Mouse (Mus musculus): Measurements from ENCODE around the gene S100a5. TPM values are rescaled to one million over a fixed set of nuclear protein-coding genes. Genes with fewer than 3 reads are reported as not detected.

Gene S100a5
- not detected in 2 replicates for polyA plus RNA-seq (2015; fragmentation: Nextera tagmentation; extraction: Ambion mirVana)

DNA sequence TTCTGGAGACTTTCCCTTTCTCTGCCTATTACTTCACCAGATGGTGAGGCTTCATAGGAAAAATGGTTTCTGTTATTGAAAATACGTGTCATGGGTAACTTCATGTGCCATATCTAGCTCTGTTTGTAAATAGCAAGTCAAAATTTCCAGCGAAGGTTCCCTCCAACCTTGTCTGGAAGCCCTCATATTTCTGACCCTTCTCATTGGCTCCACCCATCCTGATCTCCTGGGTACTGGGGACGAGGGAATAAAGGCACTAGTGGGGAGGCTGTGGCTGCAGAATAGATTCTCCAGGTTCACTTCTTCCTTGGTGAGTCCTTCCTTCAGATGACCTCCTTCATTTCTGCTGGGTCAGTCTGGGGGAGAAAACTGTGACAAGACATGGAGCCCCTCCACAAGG is at the start of gene S100a5:
TSS of gene S100a5 (plus strand) at position 301 of the 400 bp plus-strand sequence.
- H3K27ac ChIP-seq, result no peak within 1 kb of the TSS
- H3K4me3 ChIP-seq (replicated peaks), result no peak within 1 kb of the TSS
- no peak within 1 kb of the TSS for H3K4me2 ChIP-seq
- H3K27me3 ChIP-seq, result peaks cover 3% of the 10 kb centered on the region; the same call in 1 of the 2 replicates
- no peaks in the 10 kb centered on the region for H3K36me3 ChIP-seq
- ATAC-seq (ENCODE audit: low read depth), result no peak
- DNase-seq, result no peak
- WGBS (ENCODE audit: insufficient replicate concordance), result 35% methylated on average over 3 of the region's 3 CpGs
- peaks cover 15% of the 10 kb centered on the region for H3K4me1 ChIP-seq (replicated peaks)
- no peak within 1 kb of the TSS for H3K9ac ChIP-seq
- H3K9me3 ChIP-seq (replicated peaks), result no peaks in the 10 kb centered on the region

DNA sequence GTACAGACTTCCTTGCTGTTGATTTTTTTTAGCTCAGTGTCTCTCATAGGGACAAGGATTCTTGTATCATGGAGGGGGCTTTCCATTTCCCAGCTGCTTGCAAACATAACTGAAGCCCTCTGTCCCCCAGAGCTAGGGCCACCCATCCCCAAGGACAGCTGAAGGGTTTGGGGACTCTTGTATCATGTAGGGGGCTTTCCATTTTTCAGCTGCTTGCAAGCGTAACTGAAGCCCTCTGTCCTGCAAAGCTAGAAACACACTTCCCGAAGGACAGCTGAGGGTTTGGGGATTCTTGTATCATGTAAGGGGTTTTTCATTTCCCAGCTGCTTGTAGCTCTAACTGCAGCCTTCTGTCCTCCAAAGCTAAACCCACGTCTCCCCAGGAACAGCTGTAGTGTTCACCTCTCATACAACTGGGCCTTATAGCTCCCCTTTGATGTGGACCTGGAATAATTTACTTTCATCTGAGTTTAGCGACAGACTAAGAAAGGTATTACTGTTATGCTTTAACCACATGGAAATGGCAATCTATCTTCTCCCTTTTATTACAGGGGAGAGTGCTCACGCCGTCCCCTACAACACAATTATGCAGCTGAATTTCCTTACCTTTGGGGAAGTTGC is 48.2 kb upstream of the S100a5 start, which contains the start of gene S100a3:
TSS of gene S100a3 (plus strand) at position 571 of the 621 bp plus-strand sequence.
- Histone ChIP-seq H3K27ac (no peak within 1 kb of the TSS), H3K9me3 (replicated peaks) (no peaks in the 10 kb centered on the region), H3K4me2 (no peak within 1 kb of the TSS), H3K4me3 (replicated peaks) (no peak within 1 kb of the TSS), H3K9ac (no peak within 1 kb of the TSS), H3K4me1 (replicated peaks) (no peaks in the 10 kb centered on the region), H3K36me3 (no peaks in the 10 kb centered on the region), H3K27me3 (no peaks in the 10 kb centered on the region)
- WGBS (ENCODE audit: insufficient replicate concordance), result 59% methylated on average over 6 of the region's 6 CpGs
- ATAC-seq (ENCODE audit: low read depth) (no peak), DNase-seq (no peak)

DNA sequence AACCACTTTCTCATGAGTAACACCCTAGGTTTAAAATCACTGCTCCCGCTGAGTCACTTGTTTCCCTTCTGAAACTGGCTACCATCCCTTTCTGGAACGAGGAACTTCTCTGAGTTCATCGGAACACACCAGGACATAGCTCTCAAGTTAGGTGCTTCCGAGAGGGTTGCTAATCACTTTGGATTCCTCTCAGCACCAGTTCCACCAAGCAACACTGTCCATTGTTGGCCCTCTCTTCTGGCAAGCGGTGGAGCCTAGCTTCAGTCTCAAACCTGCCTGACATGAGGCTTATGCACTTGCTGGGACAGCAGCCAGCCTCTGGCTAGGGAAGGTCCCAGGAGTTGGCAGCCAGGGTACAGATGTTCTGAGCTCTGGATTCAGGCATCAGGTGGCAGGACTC is 33.6 kb upstream of the S100a5 start:
- Histone ChIP-seq H3K4me1 (replicated peaks) (no peaks in the 10 kb centered on the region), H3K36me3 (no peaks in the 10 kb centered on the region), H3K4me2 (no peak overlapping the region), H3K9me3 (replicated peaks) (no peaks in the 10 kb centered on the region), H3K9ac (no peak overlapping the region), H3K27me3 (no peaks in the 10 kb centered on the region), H3K27ac (no peak overlapping the region), H3K4me3 (replicated peaks) (no peak overlapping the region)
- no peak for ATAC-seq (ENCODE audit: low read depth)
- WGBS (ENCODE audit: insufficient replicate concordance), result 66% methylated on average over 5 of the region's 5 CpGs
- DNase-seq, result no peak

DNA sequence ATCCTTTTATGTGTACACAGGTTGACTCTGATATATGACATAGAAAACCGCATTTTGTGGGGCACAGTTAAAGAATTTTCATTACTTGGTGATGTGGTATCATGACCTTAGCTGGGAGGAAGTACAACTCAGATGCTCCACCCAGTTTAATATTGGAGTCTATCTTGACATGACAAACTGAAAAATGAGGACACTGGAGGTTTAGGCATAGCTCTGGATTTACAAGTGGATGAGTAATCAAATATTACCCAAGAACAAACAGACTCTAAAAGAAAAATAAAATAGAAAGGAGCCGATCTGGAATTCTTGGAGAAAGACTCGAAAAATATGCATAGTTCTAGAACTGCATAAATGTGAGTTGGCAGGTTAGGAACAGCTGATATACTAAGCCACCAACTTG is 33.0 kb upstream of the S100a5 start:
- DNase-seq (no peak), ATAC-seq (ENCODE audit: low read depth) (no peak)
- 56% methylated on average over 3 of the region's 3 CpGs for WGBS (ENCODE audit: insufficient replicate concordance)
- no peaks in the 10 kb centered on the region for H3K36me3 ChIP-seq
- no peaks in the 10 kb centered on the region for H3K27me3 ChIP-seq
- no peak overlapping the region for H3K4me2 ChIP-seq
- no peaks in the 10 kb centered on the region for H3K9me3 ChIP-seq (replicated peaks)
- no peaks in the 10 kb centered on the region for H3K4me1 ChIP-seq (replicated peaks)
- no peak overlapping the region for H3K9ac ChIP-seq
- H3K4me3 ChIP-seq (replicated peaks), result no peak overlapping the region
- H3K27ac ChIP-seq, result no peak overlapping the region

DNA sequence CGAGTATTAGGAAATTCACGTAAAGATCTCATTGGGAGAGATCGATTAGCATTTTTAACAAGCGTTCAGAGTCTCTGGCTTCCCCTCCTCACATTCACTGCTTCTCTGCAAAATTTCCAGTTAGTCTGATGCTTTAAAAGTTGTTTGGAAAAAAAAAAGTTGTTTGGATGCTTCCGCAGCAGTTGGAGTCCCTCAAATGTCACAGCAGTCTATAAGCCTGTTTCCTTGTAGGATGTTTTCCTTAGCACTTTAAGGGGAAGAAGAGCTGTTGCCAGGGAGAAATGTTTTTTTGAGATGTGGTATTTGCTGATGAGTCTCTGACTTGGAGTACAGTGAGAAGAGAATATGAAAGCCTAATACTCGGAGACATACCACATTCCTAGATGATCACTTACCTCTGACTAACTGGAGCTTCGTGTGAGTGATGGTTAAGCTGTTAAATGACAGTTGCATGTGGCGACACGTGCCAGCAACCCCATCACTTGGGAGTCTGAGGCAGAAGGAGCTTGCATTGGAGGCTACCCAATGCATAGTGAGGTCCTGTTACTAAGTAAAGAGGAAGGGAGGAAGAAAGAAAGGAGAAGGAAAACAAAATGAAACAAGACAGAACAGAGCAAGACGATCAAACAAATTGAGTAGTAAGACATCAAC is 31.8 kb upstream of the S100a5 start:
- Histone ChIP-seq H3K9me3 (replicated peaks) (no peaks in the 10 kb centered on the region), H3K4me2 (no peak overlapping the region), H3K4me1 (replicated peaks) (no peaks in the 10 kb centered on the region), H3K27ac (no peak overlapping the region), H3K27me3 (no peaks in the 10 kb centered on the region), H3K36me3 (no peaks in the 10 kb centered on the region), H3K4me3 (replicated peaks) (no peak overlapping the region), H3K9ac (no peak overlapping the region)
- no peak for ATAC-seq (ENCODE audit: low read depth)
- no peak for DNase-seq
- 58% methylated on average over 10 of the region's 10 CpGs for whole genome bisulfite sequencing (ENCODE audit: insufficient replicate concordance)

DNA sequence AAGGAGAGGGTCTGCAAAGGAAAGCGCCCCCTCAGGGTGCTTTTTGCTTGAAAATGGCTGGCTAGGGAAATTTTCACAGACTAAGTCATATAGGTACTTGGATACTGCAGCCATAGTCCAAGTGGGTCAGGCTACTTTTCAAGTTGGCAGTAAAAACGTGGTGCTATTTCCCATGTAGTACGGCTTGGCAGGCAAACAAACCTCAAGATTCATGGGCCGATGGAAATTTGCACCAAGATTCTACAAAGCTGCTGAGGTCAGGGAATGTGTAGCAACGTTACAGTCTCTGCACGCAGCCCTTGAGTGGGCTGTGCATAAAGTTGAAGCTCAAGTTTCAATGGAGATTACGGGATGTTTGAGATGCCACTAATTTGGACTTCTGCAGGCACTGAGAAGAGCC is 28.9 kb upstream of the S100a5 start:
- no peaks in the 10 kb centered on the region for H3K9me3 ChIP-seq (replicated peaks)
- no peaks in the 10 kb centered on the region for H3K4me1 ChIP-seq (replicated peaks)
- H3K27me3 ChIP-seq, result no peaks in the 10 kb centered on the region
- no peak overlapping the region for H3K4me3 ChIP-seq (replicated peaks)
- no peak for DNase-seq
- no peak overlapping the region for H3K27ac ChIP-seq
- H3K36me3 ChIP-seq, result no peaks in the 10 kb centered on the region
- no peak overlapping the region for H3K4me2 ChIP-seq
- WGBS (ENCODE audit: insufficient replicate concordance), result 67% methylated on average over 7 of the region's 7 CpGs
- H3K9ac ChIP-seq, result no peak overlapping the region
- no peak for ATAC-seq (ENCODE audit: low read depth)

DNA sequence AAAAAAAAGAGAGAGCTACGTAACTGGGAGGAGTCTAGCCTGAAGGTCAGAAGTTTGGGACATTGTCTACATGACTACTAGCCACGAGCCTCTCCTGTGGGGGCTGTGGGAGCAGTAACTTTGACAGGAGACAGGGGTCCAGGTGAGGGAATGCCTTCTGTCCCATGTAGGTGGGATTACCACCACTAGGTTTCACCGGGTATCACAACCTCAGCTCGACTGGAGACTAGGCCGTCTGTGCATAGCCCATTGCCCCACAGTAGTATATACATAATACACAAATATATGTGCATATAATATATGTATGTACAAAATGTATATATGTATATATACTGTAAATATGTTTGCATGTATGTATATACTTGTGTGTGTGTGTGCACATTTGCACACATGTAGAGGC is 27.2 kb upstream of the S100a5 start:
- no peak overlapping the region for H3K9ac ChIP-seq
- ATAC-seq (ENCODE audit: low read depth) (no peak), DNase-seq (no peak)
- no peaks in the 10 kb centered on the region for H3K36me3 ChIP-seq
- H3K4me3 ChIP-seq (replicated peaks), result no peak overlapping the region
- no peaks in the 10 kb centered on the region for H3K9me3 ChIP-seq (replicated peaks)
- no peaks in the 10 kb centered on the region for H3K27me3 ChIP-seq
- no peak overlapping the region for H3K27ac ChIP-seq
- no peaks in the 10 kb centered on the region for H3K4me1 ChIP-seq (replicated peaks)
- 82% methylated on average over 5 of the region's 5 CpGs for WGBS (ENCODE audit: insufficient replicate concordance)
- no peak overlapping the region for H3K4me2 ChIP-seq

DNA sequence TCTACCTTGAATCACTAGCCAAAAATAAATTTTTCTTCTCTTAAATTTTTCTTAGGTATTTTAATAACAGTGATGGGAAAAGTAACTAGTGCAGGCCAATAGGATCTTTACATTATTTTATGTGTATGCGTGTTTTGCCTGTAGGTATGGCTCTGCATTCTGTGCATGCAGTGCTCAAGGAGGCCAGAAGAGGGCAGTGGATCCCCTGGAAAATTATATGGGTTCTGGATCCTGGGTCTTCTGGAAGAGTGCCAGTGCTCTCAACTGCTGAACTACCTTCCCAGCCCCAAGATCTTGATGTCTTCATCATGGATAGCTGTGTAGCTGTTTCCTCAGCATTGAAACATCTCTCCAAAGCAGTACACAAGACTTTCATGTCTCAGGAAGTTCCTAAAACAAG is 26.2 kb upstream of the S100a5 start:
- H3K36me3 ChIP-seq, result no peaks in the 10 kb centered on the region
- no peak overlapping the region for H3K4me2 ChIP-seq
- no peak for ATAC-seq (ENCODE audit: low read depth)
- WGBS (ENCODE audit: insufficient replicate concordance), result 83% methylated on average over 1 of the region's 1 CpGs
- H3K9ac ChIP-seq, result no peak overlapping the region
- no peaks in the 10 kb centered on the region for H3K27me3 ChIP-seq
- H3K4me1 ChIP-seq (replicated peaks), result no peaks in the 10 kb centered on the region
- no peaks in the 10 kb centered on the region for H3K9me3 ChIP-seq (replicated peaks)
- no peak overlapping the region for H3K4me3 ChIP-seq (replicated peaks)
- no peak for DNase-seq
- H3K27ac ChIP-seq, result no peak overlapping the region

DNA sequence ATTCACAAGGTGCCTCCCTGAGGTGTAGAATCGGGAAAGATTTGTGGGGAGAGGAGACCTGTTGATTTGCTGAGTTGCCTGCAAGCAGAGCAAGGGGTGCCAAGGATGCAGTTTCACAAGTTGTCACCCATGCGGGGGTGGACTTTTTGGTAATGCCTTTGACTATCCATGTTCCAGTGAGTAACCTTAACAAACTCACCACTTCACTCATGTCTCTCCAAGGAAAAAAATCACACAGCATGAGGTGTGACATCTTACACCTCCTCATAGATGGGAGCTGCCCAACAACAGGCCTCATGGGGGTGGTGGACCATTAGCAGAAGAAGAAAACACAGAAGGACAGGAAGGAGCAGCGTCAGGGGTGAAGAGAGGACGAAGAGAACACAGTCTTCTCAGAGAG is 25.8 kb upstream of the S100a5 start:
- H3K4me2 ChIP-seq, result no peak overlapping the region
- ATAC-seq (ENCODE audit: low read depth) (no peak), DNase-seq (no peak)
- 71% methylated on average over 4 of the region's 4 CpGs for WGBS (ENCODE audit: insufficient replicate concordance)
- H3K4me3 ChIP-seq (replicated peaks), result no peak overlapping the region
- no peaks in the 10 kb centered on the region for H3K9me3 ChIP-seq (replicated peaks)
- H3K9ac ChIP-seq, result no peak overlapping the region
- no peak overlapping the region for H3K27ac ChIP-seq
- H3K4me1 ChIP-seq (replicated peaks), result no peaks in the 10 kb centered on the region
- no peaks in the 10 kb centered on the region for H3K36me3 ChIP-seq
- H3K27me3 ChIP-seq, result no peaks in the 10 kb centered on the region

DNA sequence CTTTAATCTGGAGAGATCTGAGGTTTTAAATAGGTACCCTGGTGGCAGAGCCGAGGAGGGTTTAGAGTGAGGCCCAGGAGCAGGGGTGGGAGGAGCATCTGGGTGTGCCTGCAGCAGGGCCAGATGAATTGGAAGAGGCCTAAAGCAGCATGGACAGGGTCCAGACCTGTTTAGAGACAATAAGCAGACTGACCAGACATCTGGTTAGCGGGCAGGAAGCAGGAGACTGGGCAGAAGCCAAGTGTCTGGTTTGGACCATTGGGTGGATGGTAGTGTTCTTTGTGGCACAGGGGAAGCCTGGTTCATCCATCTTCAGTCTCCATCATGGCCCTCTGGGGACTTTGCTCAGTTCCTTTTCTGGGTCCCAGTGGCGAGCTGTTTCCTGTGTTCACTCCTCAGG is 24.4 kb upstream of the S100a5 start:
- Histone ChIP-seq H3K4me3 (replicated peaks) (no peak overlapping the region), H3K27me3 (no peaks in the 10 kb centered on the region), H3K36me3 (no peaks in the 10 kb centered on the region), H3K9ac (no peak overlapping the region), H3K4me1 (replicated peaks) (no peaks in the 10 kb centered on the region), H3K4me2 (no peak overlapping the region), H3K9me3 (replicated peaks) (no peaks in the 10 kb centered on the region), H3K27ac (no peak overlapping the region)
- DNase-seq, result no peak
- 40% methylated on average over 3 of the region's 3 CpGs for WGBS (ENCODE audit: insufficient replicate concordance)
- ATAC-seq (ENCODE audit: low read depth), result no peak

DNA sequence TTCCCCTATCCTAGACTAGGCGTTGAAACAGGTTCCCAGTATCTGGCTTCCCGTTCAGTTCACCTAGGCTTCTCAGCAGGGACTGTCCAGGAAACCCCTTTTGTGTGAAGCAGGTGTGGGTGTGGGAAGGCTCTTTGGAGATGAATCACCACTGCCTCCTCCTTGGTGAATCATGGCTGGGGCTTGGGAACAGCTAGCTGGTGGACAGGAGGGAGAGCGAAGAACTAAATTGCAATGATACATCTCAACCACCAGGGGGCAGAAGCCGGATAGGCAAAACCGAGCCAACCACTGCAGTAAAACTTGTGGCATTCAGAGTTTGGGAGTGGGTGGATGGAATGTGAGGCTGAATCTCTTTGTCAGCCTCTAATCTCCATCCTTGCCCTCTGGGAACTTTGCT is 22.7 kb upstream of the S100a5 start:
- H3K27me3 ChIP-seq, result no peaks in the 10 kb centered on the region
- H3K36me3 ChIP-seq, result no peaks in the 10 kb centered on the region
- H3K9me3 ChIP-seq (replicated peaks), result no peaks in the 10 kb centered on the region
- H3K27ac ChIP-seq, result no peak overlapping the region
- no peak overlapping the region for H3K9ac ChIP-seq
- H3K4me1 ChIP-seq (replicated peaks), result no peaks in the 10 kb centered on the region
- no peak overlapping the region for H3K4me3 ChIP-seq (replicated peaks)
- DNase-seq (peak; percentile 9), ATAC-seq (ENCODE audit: low read depth) (no peak)
- WGBS (ENCODE audit: insufficient replicate concordance), result 30% methylated on average over 5 of the region's 5 CpGs
- H3K4me2 ChIP-seq, result no peak overlapping the region

DNA sequence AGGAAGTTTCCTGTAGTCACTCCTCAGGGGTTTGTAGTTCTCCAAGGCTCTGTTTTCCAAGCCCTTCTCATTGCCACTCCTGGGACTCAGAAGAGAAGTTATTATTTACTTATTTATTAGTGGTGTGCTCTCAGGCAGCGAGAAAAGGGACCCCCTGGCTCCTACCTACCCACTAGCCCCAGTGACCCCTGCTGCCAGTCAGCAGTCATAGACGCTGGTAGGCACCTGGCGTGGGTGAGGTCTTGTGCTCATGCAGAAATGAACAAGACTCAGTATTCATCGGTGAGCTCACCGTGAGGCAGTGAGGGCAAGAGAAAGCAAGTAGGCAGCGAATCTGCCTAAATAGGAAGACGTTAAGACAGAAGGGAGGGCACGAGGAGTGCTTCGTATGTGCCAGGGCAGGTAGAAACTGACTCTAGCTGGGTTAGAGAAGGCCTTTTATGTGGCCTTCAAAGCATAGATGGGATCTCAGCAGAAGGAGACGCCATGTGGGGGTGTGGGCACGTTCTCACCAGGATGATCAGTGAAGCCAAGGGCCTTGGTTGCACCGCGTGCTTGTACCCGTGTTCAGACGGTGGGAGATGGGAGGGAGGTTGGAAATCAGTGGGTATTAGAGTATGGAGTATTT is 22.2 kb upstream of the S100a5 start:
- Histone ChIP-seq H3K9me3 (replicated peaks) (no peaks in the 10 kb centered on the region), H3K4me2 (no peak overlapping the region), H3K4me3 (replicated peaks) (no peak overlapping the region), H3K27me3 (no peaks in the 10 kb centered on the region), H3K36me3 (no peaks in the 10 kb centered on the region), H3K27ac (no peak overlapping the region), H3K4me1 (replicated peaks) (no peaks in the 10 kb centered on the region), H3K9ac (no peak overlapping the region)
- DNase-seq (no peak), ATAC-seq (ENCODE audit: low read depth) (no peak)
- 67% methylated on average over 15 of the region's 15 CpGs for WGBS (ENCODE audit: insufficient replicate concordance)

Measured in liver, embryonic 13.5 days (tissue).